Mouse (Mus musculus) B cell, adult 62 days (primary cell): Measurements from ENCODE around the gene Slamf1. TPM values are rescaled to one million over a fixed set of nuclear protein-coding genes. Genes with fewer than 3 reads are reported as not detected.

Experiments used
- total RNA-seq: library from RNA; stranded (reverse); gene quantifications from 4 replicates; pipeline ENCODE4 v1.2.4, GENCODE M21; 2023

Gene Slamf1
- total RNA-seq = 25.3 to 33.4 TPM (median 28.6 TPM) in 4 replicates

DNA sequence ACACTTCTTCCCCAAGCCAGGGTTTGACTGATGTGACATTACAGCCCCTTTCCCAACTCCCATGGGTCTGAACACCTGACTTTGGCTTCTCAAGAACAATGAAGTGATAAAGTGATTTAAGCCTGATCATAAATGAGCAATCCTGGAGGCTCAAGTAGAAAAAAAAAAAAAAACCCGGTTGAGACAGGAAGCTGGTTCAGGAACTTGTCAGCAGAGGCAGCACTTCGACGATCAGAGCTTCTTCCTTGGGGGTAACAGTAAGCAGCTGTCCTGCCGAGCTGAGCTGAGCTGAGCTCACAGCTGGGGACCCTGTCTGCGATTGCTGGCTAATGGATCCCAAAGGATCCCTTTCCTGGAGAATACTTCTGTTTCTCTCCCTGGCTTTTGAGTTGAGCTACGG is at the start of gene Slamf1:
Slamf1 (plus strand) TSS at position 230 of the 400 bp plus-strand sequence.

DNA sequence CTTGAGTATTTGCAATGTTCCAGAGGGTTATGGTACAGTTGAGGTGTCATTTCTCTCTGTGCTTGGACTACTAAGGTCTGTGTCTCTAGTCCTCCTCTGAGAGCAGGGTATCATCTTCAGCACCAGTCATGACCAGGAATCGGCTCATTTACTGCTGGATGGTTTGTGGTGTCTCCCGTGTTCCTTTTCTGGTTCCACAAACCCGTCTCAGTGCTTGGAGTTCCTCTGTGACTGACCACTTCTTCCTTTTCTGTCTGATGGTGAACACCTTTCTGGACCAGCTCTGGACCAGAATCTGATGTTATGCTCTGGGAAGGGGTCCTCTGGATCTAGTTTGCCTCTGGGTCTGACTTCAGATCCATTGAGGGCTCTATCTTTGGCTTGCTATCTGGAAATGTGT is 72.6 kb downstream of the Slamf1 start, which contains the start of gene Cd84:
Cd84 (plus strand) TSS at position 210 of the 400 bp plus-strand sequence.

Other genes starting within 250 kb of the Slamf1 start
- gene Itln1, start 231.8 kb upstream of the Slamf1 start, total RNA-seq = 0.50 to 0.89 TPM in 2 of 4 replicates, not detected in the others
- gene Cd244a, start 207.9 kb upstream of the Slamf1 start, total RNA-seq = 8.1 to 14.6 TPM (median 12.9 TPM) in 4 replicates
- 113 to 120 TPM (median 117 TPM) in 4 replicates for gene Ly9, start 159.7 kb upstream of the Slamf1 start, total RNA-seq
- 64.7 to 74.7 TPM (median 70.7 TPM) in 4 replicates for gene Slamf7, start 114.1 kb upstream of the Slamf1 start, total RNA-seq
- 102 to 121 TPM (median 111 TPM) in 4 replicates for gene Cd48, start 85.1 kb upstream of the Slamf1 start, total RNA-seq
- 88.8 to 112 TPM (median 107 TPM) in 4 replicates for gene Cd84, start 72.6 kb downstream of the Slamf1 start, total RNA-seq
- 13.1 to 15.2 TPM (median 14.8 TPM) in 4 replicates for gene Gm10521, start 128.5 kb downstream of the Slamf1 start, total RNA-seq
- 145 to 171 TPM (median 165 TPM) in 4 replicates for gene Slamf6, start 150.4 kb downstream of the Slamf1 start, total RNA-seq